Mouse (Mus musculus) brain, embryonic 18.5 days (tissue): ENCODE measurements around the gene Atp2b2.

Experiments used
- DNase-seq: peaks from one replicate; pipeline ENCODE4 v3.0.0-alpha.2; 2012; ENCODE audit warnings: low read depth, low spot score

Atp2b2 gene

GRCm38 (mm10) chr6:114042332-114042731 is at the start of gene Atp2b2:
TSS of gene Atp2b2 (minus strand) at chr6:114042613.
- no peak for DNase-seq

- DNase-seq = peak; percentile 36
Measured at GRCm38 (mm10) chr6:114089626-114090025, 47.2 kb upstream of the Atp2b2 start.

GRCm38 (mm10) chr6:114087106-114087505 is 44.7 kb upstream of the Atp2b2 start:
- DNase-seq = no peak

- no peak for DNase-seq
Measured at GRCm38 (mm10) chr6:114078556-114078955, 36.1 kb upstream of the Atp2b2 start.

GRCm38 (mm10) chr6:114076560-114076959 is 34.1 kb upstream of the Atp2b2 start:
- DNase-seq = peak; percentile 24

GRCm38 (mm10) chr6:114076061-114076460 is 33.6 kb upstream of the Atp2b2 start:
- DNase-seq = no peak

- no peak for DNase-seq
Measured at GRCm38 (mm10) chr6:114074929-114075328, 32.5 kb upstream of the Atp2b2 start.

GRCm38 (mm10) chr6:114074256-114074655 is 31.8 kb upstream of the Atp2b2 start:
- no peak for DNase-seq

- DNase-seq = no peak
Measured at GRCm38 (mm10) chr6:114071564-114071963, 29.2 kb upstream of the Atp2b2 start.

GRCm38 (mm10) chr6:114063100-114063499 is 20.7 kb upstream of the Atp2b2 start:
- no peak for DNase-seq

- DNase-seq = no peak
Measured at GRCm38 (mm10) chr6:114062688-114063087, 20.3 kb upstream of the Atp2b2 start.

GRCm38 (mm10) chr6:114059206-114059605 is 16.8 kb upstream of the Atp2b2 start:
- DNase-seq = no peak

GRCm38 (mm10) chr6:114058030-114058808 is 15.8 kb upstream of the Atp2b2 start:
- DNase-seq = no peak

GRCm38 (mm10) chr6:114055311-114055710 is 12.9 kb upstream of the Atp2b2 start:
- no peak for DNase-seq

- DNase-seq = no peak
Measured at GRCm38 (mm10) chr6:114044962-114045361, 2.5 kb upstream of the Atp2b2 start.

- DNase-seq = no peak
Measured at GRCm38 (mm10) chr6:114042836-114043235, 423 bp upstream of the Atp2b2 start.

GRCm38 (mm10) chr6:114041911-114042284 is 515 bp downstream of the Atp2b2 start:
- no peak for DNase-seq

- no peak for DNase-seq
Measured at GRCm38 (mm10) chr6:114041097-114041910, 1.1 kb downstream of the Atp2b2 start.

GRCm38 (mm10) chr6:114035704-114036103 is 6.7 kb downstream of the Atp2b2 start:
- DNase-seq = no peak

- no peak for DNase-seq
Measured at GRCm38 (mm10) chr6:114032822-114033221, 9.6 kb downstream of the Atp2b2 start.

- DNase-seq = no peak
Measured at GRCm38 (mm10) chr6:114023794-114024193, 18.6 kb downstream of the Atp2b2 start.

GRCm38 (mm10) chr6:114022104-114022503 is 20.3 kb downstream of the Atp2b2 start:
- no peak for DNase-seq

- DNase-seq = no peak
Measured at GRCm38 (mm10) chr6:114013801-114014200, 28.6 kb downstream of the Atp2b2 start.
